Comparison of ENCODE assay signal across 8 mouse cellular contexts in the genomic region with DNA sequence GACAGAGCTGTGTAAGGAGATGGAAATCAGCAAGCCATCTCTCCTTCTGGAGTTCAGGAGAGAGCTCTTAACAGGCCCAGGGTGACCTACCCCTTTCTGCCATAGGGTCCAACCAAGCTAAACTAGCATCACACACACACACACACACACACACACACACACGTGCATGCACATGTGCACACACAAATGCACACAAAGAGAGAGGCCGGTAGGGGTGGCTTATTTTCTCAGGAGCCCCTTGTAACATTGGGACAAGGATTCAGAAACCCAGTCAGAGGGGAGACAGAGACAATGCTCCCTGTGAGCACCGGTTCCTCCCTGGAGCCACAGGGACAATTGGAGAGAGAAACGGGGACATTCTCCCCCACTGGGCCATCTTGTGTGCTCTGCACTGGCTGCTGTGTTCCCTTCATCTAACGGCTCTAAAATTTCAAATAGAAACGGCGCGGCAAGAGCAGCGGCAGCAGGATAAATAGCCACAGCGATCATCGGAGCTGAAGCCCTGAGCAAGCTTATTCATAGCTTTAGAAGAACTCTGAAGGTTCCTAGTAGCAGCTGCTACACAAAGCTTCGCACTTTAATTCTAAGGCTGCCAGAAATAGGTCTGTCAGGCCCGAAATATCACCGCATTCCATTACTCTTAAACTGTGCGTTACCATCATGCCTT. TPM values are rescaled to one million over a fixed set of nuclear protein-coding genes. Genes with fewer than 3 reads are reported as not detected.
DNase-seq lines count a peak whose midpoint lies in the region; ATAC-seq lines count a peak whose summit lies in the region.

No protein-coding gene starts in this region.

- peaks cover 23 to 33% of the 10 kb centered on the region in 2 experiments for H3K4me1 ChIP-seq in heart, embryonic 14.5 days (ENCODE audit: control insufficient read depth in 2 of 2, insufficient read depth in 2 of 2, low read length in 2 of 2)
- peaks cover 22% of the 10 kb centered on the region for H3K4me1 ChIP-seq in forebrain, embryonic 12.5 days
- peaks cover 18% of the 10 kb centered on the region for H3K4me1 ChIP-seq in midbrain, embryonic 11.5 days (ENCODE audit: control insufficient read depth, insufficient read depth, low read length)

- no peak for DNase-seq in heart, postnatal 36 days
- peak; percentile 91 for DNase-seq in brain, adult 2 months (ENCODE audit: low read depth, low spot score)
- DNase-seq in midbrain, embryonic 11.5 days (ENCODE audit: low spot score, missing footprints): peak; percentile 93
- DNase-seq in thymus, postnatal 25 days: no peak
- no peak for DNase-seq in kidney, adult 8-10 months
- DNase-seq in gastrocnemius, adult 18-20 months (ENCODE audit: low spot score): no peak

- intact Hi-C loops in heart, postnatal 36 days (cut with DNase I): loop anchor here (2.0 kb wide), 1 partner anchor 24 kb away; no protein-coding TSS in a partner anchor

- 17% methylated on average over 15 of the region's 15 CpGs for WGBS in heart, embryonic 14.5 days
- 5% methylated on average over 15 of the region's 15 CpGs for WGBS in forebrain, embryonic 12.5 days
- WGBS in midbrain, embryonic 11.5 days: 4% methylated on average over 15 of the region's 15 CpGs

- H3K27me3 ChIP-seq in heart, embryonic 14.5 days (ENCODE audit: control insufficient read depth, insufficient read depth, low read length): no peaks in the 10 kb centered on the region
- H3K27me3 ChIP-seq in forebrain, embryonic 12.5 days: peaks cover 15% of the 10 kb centered on the region; the same call in 1 of the 2 replicates
- peaks cover 4% of the 10 kb centered on the region for H3K27me3 ChIP-seq in midbrain, embryonic 11.5 days (ENCODE audit: control insufficient read depth, insufficient read depth, low read length)

- no peaks in the 10 kb centered on the region for H3K36me3 ChIP-seq in heart, embryonic 14.5 days (ENCODE audit: control insufficient read depth, insufficient read depth, low read length)
- H3K36me3 ChIP-seq in forebrain, embryonic 12.5 days (replicated peaks): no peaks in the 10 kb centered on the region
- no peaks in the 10 kb centered on the region for H3K36me3 ChIP-seq in midbrain, embryonic 11.5 days (ENCODE audit: control insufficient read depth, insufficient read depth, low read length)

- no peaks in the 10 kb centered on the region for H3K9me3 ChIP-seq in heart, embryonic 14.5 days (ENCODE audit: control insufficient read depth, low read length)
- no peaks in the 10 kb centered on the region for H3K9me3 ChIP-seq in forebrain, embryonic 12.5 days
- H3K9me3 ChIP-seq in midbrain, embryonic 11.5 days (ENCODE audit: control insufficient read depth, low read length): no peaks in the 10 kb centered on the region

- no peak for ATAC-seq in heart, embryonic 14.5 days (ENCODE audit: insufficient number of reproducible peaks, insufficient read depth, low FRiP score, low read depth)
- ATAC-seq in forebrain, embryonic 12.5 days (ENCODE audit: low FRiP score): 0 out of 2 replicates have a peak, but pooled peaks have one; percentile 3
- ATAC-seq in midbrain, embryonic 11.5 days (ENCODE audit: low FRiP score): peak; percentile 7; the same call in 1 of the 2 replicates

- no peak overlapping the region for H3K4me3 ChIP-seq in heart, embryonic 14.5 days (ENCODE audit: control insufficient read depth in 1 of 2, insufficient read depth in 1 of 2, low read depth in 1 of 2, low read length in 2 of 2)
- no peak overlapping the region for H3K4me3 ChIP-seq in forebrain, embryonic 12.5 days (replicated peaks)
- peak overlapping the region; percentile 10; the same call in 1 of the 2 replicates for H3K4me3 ChIP-seq in midbrain, embryonic 11.5 days (ENCODE audit: low read depth, low read length)

- H3K9ac ChIP-seq in heart, embryonic 14.5 days (ENCODE audit: low read length): peak overlapping the region; percentile 65
- peak overlapping the region; percentile 40 for H3K9ac ChIP-seq in forebrain, embryonic 12.5 days
- H3K9ac ChIP-seq in midbrain, embryonic 11.5 days (ENCODE audit: low read length): peak overlapping the region; percentile 56

- peak overlapping the region; percentile 72 to 82 for H3K27ac ChIP-seq in heart, embryonic 14.5 days (replicated peaks in 1 of 2; ENCODE audit: control insufficient read depth in 1 of 2, insufficient read depth in 1 of 2, low read depth in 2 of 2, low read length in 2 of 2)
- H3K27ac ChIP-seq in forebrain, embryonic 12.5 days: peak overlapping the region; percentile 91
- peak overlapping the region; percentile 82 for H3K27ac ChIP-seq in midbrain, embryonic 11.5 days (ENCODE audit: low read depth, low read length)

- peak overlapping the region; percentile 56 for H3K4me2 ChIP-seq in heart, embryonic 14.5 days (ENCODE audit: low read length)
- peak overlapping the region; percentile 47 for H3K4me2 ChIP-seq in forebrain, embryonic 12.5 days
- peak overlapping the region; percentile 45 for H3K4me2 ChIP-seq in midbrain, embryonic 11.5 days

RNA-seq across cellular contexts. Expression of gene Ctdsp2, which starts 21.7 kb away (rescaled TPM):
- polyA plus RNA-seq in heart, embryonic 14.5 days (2014; fragmentation: Nextera tagmentation; extraction: Ambion mirVana): 60.4 and 64.4 TPM in 2 replicates
- total RNA-seq in heart, postnatal 36 days (2021): 100 to 1,000 TPM; 131 to 136 TPM
- 49.2 and 49.5 TPM in 2 replicates for polyA plus RNA-seq in forebrain, embryonic 12.5 days (2016; fragmentation: Nextera tagmentation; extraction: Ambion mirVana)
- 40.6 and 42.8 TPM in 2 replicates for polyA plus RNA-seq in midbrain, embryonic 11.5 days (2014; fragmentation: Nextera tagmentation; extraction: Ambion mirVana)
- 100 to 1,000 TPM in 1 of 2 experiments, 10 to 100 TPM in 1; 84.5 to 110 TPM for total RNA-seq in gastrocnemius, adult 18-20 months (2021)

RNA-seq across cellular contexts. Expression of gene Avil, which starts 43.7 kb away (rescaled TPM):
- 0.19 and 0.39 TPM in 2 replicates for polyA plus RNA-seq in heart, embryonic 14.5 days (2014; fragmentation: Nextera tagmentation; extraction: Ambion mirVana)
- under 1 TPM; 0.35 to 0.80 TPM for total RNA-seq in heart, postnatal 36 days (2021)
- polyA plus RNA-seq in forebrain, embryonic 12.5 days (2016; fragmentation: Nextera tagmentation; extraction: Ambion mirVana): 0.21 TPM in 1 of 2 replicates, not detected in the other
- polyA plus RNA-seq in midbrain, embryonic 11.5 days (2014; fragmentation: Nextera tagmentation; extraction: Ambion mirVana): 1.1 and 1.6 TPM in 2 replicates
- total RNA-seq in gastrocnemius, adult 18-20 months (2021): 1 to 10 TPM; 2.9 to 3.6 TPM

RNA-seq across cellular contexts. Expression of gene Atp23, which starts 55.7 kb away (rescaled TPM):
- 9.4 and 10.0 TPM in 2 replicates for polyA plus RNA-seq in heart, embryonic 14.5 days (2014; fragmentation: Nextera tagmentation; extraction: Ambion mirVana)
- total RNA-seq in heart, postnatal 36 days (2021): 1 to 10 TPM; 3.6 to 4.4 TPM
- 14.2 and 14.5 TPM in 2 replicates for polyA plus RNA-seq in forebrain, embryonic 12.5 days (2016; fragmentation: Nextera tagmentation; extraction: Ambion mirVana)
- 15.9 and 17.8 TPM in 2 replicates for polyA plus RNA-seq in midbrain, embryonic 11.5 days (2014; fragmentation: Nextera tagmentation; extraction: Ambion mirVana)
- total RNA-seq in gastrocnemius, adult 18-20 months (2021): 1 to 10 TPM; 1.5 to 1.6 TPM

Comparison
In these comparisons a context has a peak if more than half of its experiments do, and no peak if none do; other contexts are left out.
1. DNase-seq: peak in brain, adult 2 months (single experiment) and midbrain, embryonic 11.5 days (single experiment); none in heart, postnatal 36 days (0 of 2), thymus, postnatal 25 days (single experiment), kidney, adult 8-10 months (0 of 2) and gastrocnemius, adult 18-20 months (single experiment).
2. Peak in every context shown above with its lines, with median percentiles within 50 percentile points of each other: H3K27ac ChIP-seq, H3K4me2 ChIP-seq and H3K9ac ChIP-seq.